Mouse (Mus musculus) layer of hippocampus, adult 9-10 months (tissue): Measurements from ENCODE around the gene Ppm1e.
"Not testable (repeated sequence)": the region's sequence is repeated elsewhere in the genome, so short reads cannot be mapped to it uniquely, and the experiment has no call there.

Experiments
- DNase-seq: peaks from one replicate; pipeline ENCODE4 v3.0.0; 2022; ENCODE audit warnings: low spot score

The Ppm1e gene

GRCm38 (mm10) chr11:87309329-87310074, 49.3 kb downstream of the Ppm1e start:
- no peak for DNase-seq

- no peak for DNase-seq
Measured at GRCm38 (mm10) chr11:87299066-87299465, 59.8 kb downstream of the Ppm1e start.

- DNase-seq: no peak
Measured at GRCm38 (mm10) chr11:87296467-87296866, 62.4 kb downstream of the Ppm1e start.

GRCm38 (mm10) chr11:87295636-87296035, 63.2 kb downstream of the Ppm1e start:
- no peak for DNase-seq

- no peak for DNase-seq
Measured at GRCm38 (mm10) chr11:87289313-87289712, 69.5 kb downstream of the Ppm1e start.

- DNase-seq: no peak
Measured at GRCm38 (mm10) chr11:87286194-87286593, 72.6 kb downstream of the Ppm1e start.

- no peak for DNase-seq
Measured at GRCm38 (mm10) chr11:87281907-87282475, 76.8 kb downstream of the Ppm1e start.

- no peak for DNase-seq
Measured at GRCm38 (mm10) chr11:87279461-87279860, 79.4 kb downstream of the Ppm1e start.

GRCm38 (mm10) chr11:87278807-87279206, 80.0 kb downstream of the Ppm1e start:
- no peak for DNase-seq

GRCm38 (mm10) chr11:87276240-87276985, 82.4 kb downstream of the Ppm1e start:
- DNase-seq: no peak

- no peak for DNase-seq
Measured at GRCm38 (mm10) chr11:87275420-87276048, 83.3 kb downstream of the Ppm1e start.

- DNase-seq: no peak
Measured at GRCm38 (mm10) chr11:87272725-87273124, 86.1 kb downstream of the Ppm1e start.

GRCm38 (mm10) chr11:87271479-87271878, 87.3 kb downstream of the Ppm1e start:
- no peak for DNase-seq

- DNase-seq: no peak
Measured at GRCm38 (mm10) chr11:87270958-87271357, 87.9 kb downstream of the Ppm1e start.

GRCm38 (mm10) chr11:87270446-87270845, 88.4 kb downstream of the Ppm1e start:
- DNase-seq: no peak

- DNase-seq: no peak
Measured at GRCm38 (mm10) chr11:87268803-87269202, 90.0 kb downstream of the Ppm1e start.

GRCm38 (mm10) chr11:87266246-87266645, 92.6 kb downstream of the Ppm1e start:
- DNase-seq: no peak

GRCm38 (mm10) chr11:87263946-87264345, 94.9 kb downstream of the Ppm1e start:
- DNase-seq: no peak

GRCm38 (mm10) chr11:87261705-87262104, 97.1 kb downstream of the Ppm1e start:
- not testable (repeated sequence) for DNase-seq

- no peak for DNase-seq
Measured at GRCm38 (mm10) chr11:87259792-87260191, 99.0 kb downstream of the Ppm1e start.

- DNase-seq: no peak
Measured at GRCm38 (mm10) chr11:87257282-87257681, 101.5 kb downstream of the Ppm1e start.

- DNase-seq: no peak
Measured at GRCm38 (mm10) chr11:87254149-87254548, 104.7 kb downstream of the Ppm1e start.

- no peak for DNase-seq
Measured at GRCm38 (mm10) chr11:87253294-87253693, 105.5 kb downstream of the Ppm1e start.
